Mouse (Mus musculus): ENCODE measurements around the gene Vps72.

Gene Vps72

GRCm38 (mm10) chr3:95169996-95170395 is 59.2 kb downstream of the Vps72 start:
- no peak for DNase-seq (ENCODE audit: low spot score)

- no peak for DNase-seq (ENCODE audit: low spot score)
These were observed 60.3 kb downstream of the Vps72 start for GRCm38 (mm10) chr3:95171105-95171504.
